Mouse (Mus musculus) heart, adult 2 months (tissue): Measurements from ENCODE around the gene Fkbp9. TPM values are rescaled to one million over a fixed set of nuclear protein-coding genes. Genes with fewer than 3 reads are reported as not detected.
A peak's percentile ranks its signal among the peaks of the same experiment; 100 is the strongest.
"Not testable (repeated sequence)": the region's sequence is repeated elsewhere in the genome, so short reads cannot be mapped to it uniquely, and the experiment has no call there.

ENCODE experiments used
- DNase-seq, 2 experiments: peaks; one replicate each; pipeline ENCODE4 v3.0.0; 2021
- H3K27ac ChIP-seq: fragments of 200-600 bp; 2 replicates; pipeline ENCODE4 v1.8.1; 2022
- H3K27me3 ChIP-seq: fragments of 200-500 bp; 2 replicates; pipeline ENCODE4 v1.6.1; 2012; ENCODE audit warnings: mild to moderate bottlenecking, low read length, inconsistent platforms, mixed read lengths; ENCODE audit not compliant: control insufficient read depth, insufficient read depth
- H3K36me3 ChIP-seq: fragments of 200-500 bp; 2 replicates; pipeline ENCODE4 v1.6.1; 2012; ENCODE audit warnings: low read length, inconsistent platforms; ENCODE audit not compliant: control insufficient read depth, insufficient read depth
- H3K4me1 ChIP-seq: fragments of 200-500 bp; 2 replicates; pipeline ENCODE4 v1.6.1; 2011; ENCODE audit warnings: low read length; ENCODE audit not compliant: control insufficient read depth, insufficient read depth
- H3K4me3 ChIP-seq: fragments of 200-600 bp; 2 replicates; pipeline ENCODE4 v1.8.1; 2022
- H3K79me2 ChIP-seq: fragments of 200-500 bp; replicated peaks from 2 replicates; pipeline ENCODE4 v1.6.1; 2012; ENCODE audit warnings: mild to moderate bottlenecking, inconsistent platforms, low read length, moderate library complexity, mixed read lengths; ENCODE audit not compliant: control insufficient read depth, insufficient read depth
- H3K9ac ChIP-seq: fragments of 200-500 bp; 2 replicates; pipeline ENCODE4 v1.6.1; 2012; ENCODE audit warnings: low read depth, mild to moderate bottlenecking, control low read depth, inconsistent platforms, low read length, mixed read lengths
- CTCF ChIP-seq: fragments of 200-600 bp; IDR thresholded peaks from 2 replicates; pipeline ENCODE4 v1.8.1; 2022; ENCODE audit warnings: antibody characterized with exemption, mild to moderate bottlenecking, moderate library complexity
- EP300 ChIP-seq: fragments of 200-500 bp; IDR thresholded peaks from 2 replicates; pipeline ENCODE4 v1.6.1; 2011; ENCODE audit warnings: low read depth, low read length, control low read depth; ENCODE audit not compliant: insufficient read depth
- POLR2A ChIP-seq: fragments of 200-500 bp; IDR thresholded peaks from 2 replicates; pipeline ENCODE4 v1.6.1; 2011; ENCODE audit warnings: mild to moderate bottlenecking, low read depth, low read length, control low read depth; ENCODE audit not compliant: insufficient read depth
- WGBS: fragments of 180-500 bp; shearing (Covaris S2); methylation state at CpG from one replicate; pipeline ENCODE4 v1.1.7; 2018; 5-methylcytosine and 5-hydroxymethylcytosine counted together
- intact Hi-C: fragments of 180-260 bp; cut with DNase I; formaldehyde crosslinking; loops from one replicate; pipeline ENCODE4 v1.15.1; 2025
- polyA plus RNA-seq: library from polyadenylated mRNA; depleted of rRNA; stranded (reverse); fragments of >200 nt; gene quantifications from 2 replicates; pipeline ENCODE4 v1.2.3, GENCODE M21; 2012
- total RNA-seq, 2 experiments: library from RNA; stranded (reverse); gene quantifications; 2 replicates each; pipeline ENCODE4 v1.2.3; 2021

Gene Fkbp9
- total and polyA plus RNA-seq, 3 experiments: 44.1 to 85.9 (median 84.5) TPM

- Histone ChIP-seq H3K27me3 (no peaks in the 10 kb centered on the region), H3K4me3 (no peak overlapping the region), H3K27ac (no peak overlapping the region), H3K4me1 (peaks cover 1% of the 10 kb centered on the region; the same call in 1 of the 2 replicates), H3K9ac (no peak overlapping the region), H3K36me3 (no peaks in the 10 kb centered on the region; the same call in 1 of the 2 replicates), H3K79me2 (no peaks in the 10 kb centered on the region; the same call in 1 of the 2 replicates)
- intact Hi-C loops: loop anchor here (2.0 kb wide), 1 partner anchor 24 kb away; the partner anchor contains the start of gene Fkbp9
- TF ChIP-seq CTCF: no peak
- no peak for DNase-seq
- WGBS: 89% methylated on average over 5 of the region's 5 CpGs
Observed at GRCm38 (mm10) chr6:56856748-56857147, 24.9 kb downstream of the Fkbp9 start.

- no peaks in the 10 kb centered on the region; the same call in 1 of the 2 replicates for H3K36me3 ChIP-seq
- TF ChIP-seq POLR2A (no peak), EP300 (no peak), CTCF (no peak)
- DNase-seq: peak in 1 of 2 experiments; percentile 10
- no peak overlapping the region for H3K4me3 ChIP-seq
- H3K79me2 ChIP-seq: no peaks in the 10 kb centered on the region; the same call in 1 of the 2 replicates
- peaks cover 1% of the 10 kb centered on the region; the same call in 1 of the 2 replicates for H3K4me1 ChIP-seq
- 71% methylated on average over 8 of the region's 8 CpGs for WGBS
- intact Hi-C loops: no loop called here
- no peak overlapping the region; the same call in 1 of the 2 replicates for H3K27ac ChIP-seq
- no peak overlapping the region for H3K9ac ChIP-seq
- no peaks in the 10 kb centered on the region for H3K27me3 ChIP-seq
Observed at GRCm38 (mm10) chr6:56860205-56860848, 28.5 kb downstream of the Fkbp9 start.

- intact Hi-C loops, DNase-seq, H3K9ac ChIP-seq, H3K4me1 ChIP-seq, H3K27ac ChIP-seq, H3K27me3 ChIP-seq, H3K79me2 ChIP-seq, H3K36me3 ChIP-seq, H3K4me3 ChIP-seq: not testable (repeated sequence)
- WGBS: 100% methylated on average over 1 of the region's 1 CpGs
Observed at GRCm38 (mm10) chr6:56866899-56867298, 35.0 kb downstream of the Fkbp9 start.

GRCm38 (mm10) chr6:56868565-56868964, 36.7 kb downstream of the Fkbp9 start:
- intact Hi-C loops: no loop called here
- H3K36me3 ChIP-seq: no peaks in the 10 kb centered on the region; the same call in 1 of the 2 replicates

GRCm38 (mm10) chr6:56870027-56870426, 38.2 kb downstream of the Fkbp9 start:
- H3K79me2 ChIP-seq: no peaks in the 10 kb centered on the region
- no peak for DNase-seq
- no peaks in the 10 kb centered on the region for H3K27me3 ChIP-seq
- no peaks in the 10 kb centered on the region for H3K36me3 ChIP-seq
- no peak for TF ChIP-seq EP300
- no peak for TF ChIP-seq CTCF
- no peak for TF ChIP-seq POLR2A
- no peak overlapping the region for H3K4me3 ChIP-seq
- H3K27ac ChIP-seq: no peak overlapping the region
- intact Hi-C loops: no loop called here
- H3K4me1 ChIP-seq: no peaks in the 10 kb centered on the region
- WGBS: 55% methylated on average over 2 of the region's 2 CpGs
- H3K9ac ChIP-seq: no peak overlapping the region

More at GRCm38 (mm10) chr6:56868565-56868964, 36.7 kb downstream of the Fkbp9 start:
- Histone ChIP-seq H3K9ac (no peak overlapping the region), H3K4me3 (no peak overlapping the region), H3K27ac (no peak overlapping the region), H3K79me2 (no peaks in the 10 kb centered on the region), H3K27me3 (no peaks in the 10 kb centered on the region), H3K4me1 (no peaks in the 10 kb centered on the region)
- 70% methylated on average over 8 of the region's 8 CpGs for WGBS
- DNase-seq: no peak
- TF ChIP-seq CTCF (no peak), POLR2A (no peak), EP300 (no peak)

GRCm38 (mm10) chr6:56876870-56877269, 45.0 kb downstream of the Fkbp9 start:
- H3K27ac ChIP-seq: no peak overlapping the region
- peaks cover 4% of the 10 kb centered on the region for H3K4me1 ChIP-seq
- H3K27me3 ChIP-seq: no peaks in the 10 kb centered on the region
- 69% methylated on average over 4 of the region's 4 CpGs for WGBS
- intact Hi-C loops: no loop called here
- TF ChIP-seq POLR2A (no peak), EP300 (no peak)
- H3K36me3 ChIP-seq: peaks cover 8% of the 10 kb centered on the region
- no peak for DNase-seq
- H3K9ac ChIP-seq: no peak overlapping the region
- H3K4me3 ChIP-seq: no peak overlapping the region
- H3K79me2 ChIP-seq: no peaks in the 10 kb centered on the region
